Mouse (Mus musculus) megakaryocyte, embryonic 14.5 days (primary cell): ENCODE results near the gene Khdrbs2.

Experiments used
- FLI1 ChIP-seq: IDR thresholded peaks from 2 replicates; pipeline ENCODE4 v1.6.1; 2012; ENCODE audit warnings: low read length, inconsistent platforms, mixed read lengths
- GATA1 ChIP-seq: IDR thresholded peaks from 3 replicates; pipeline ENCODE4 v1.6.1; 2012; ENCODE audit warnings: mixed read lengths, low read length, inconsistent platforms, borderline replicate concordance

GRCm38 (mm10) chr1:32429493-32429892 lies 257.0 kb downstream of the Khdrbs2 start:
- no peak for TF ChIP-seq GATA1
- TF ChIP-seq FLI1: no peak
